Mouse (Mus musculus) lung, adult 2 months (tissue): ENCODE measurements around the gene Xcr1. TPM values are rescaled to one million over a fixed set of nuclear protein-coding genes. Genes with fewer than 3 reads are reported as not detected.

ENCODE experiments used
- DNase-seq: peaks from one replicate; pipeline ENCODE4 v3.0.0; 2022
- H3K4me1 ChIP-seq: fragments of 200-500 bp; 2 replicates; pipeline ENCODE4 v1.6.1; 2011; ENCODE audit warnings: low read length; ENCODE audit not compliant: control insufficient read depth, insufficient read depth
- H3K4me3 ChIP-seq: fragments of 200-500 bp; replicated peaks from 2 replicates; pipeline ENCODE3; 2011; ENCODE audit warnings: low read depth, mild to moderate bottlenecking, control low read depth, low read length; ENCODE audit errors: extremely low read depth
- CTCF ChIP-seq: fragments of 200-500 bp; IDR thresholded peaks from 2 replicates; pipeline ENCODE4 v1.5.1; 2011; ENCODE audit warnings: mild to moderate bottlenecking, low read length, control low read depth; ENCODE audit not compliant: insufficient read depth
- POLR2A ChIP-seq: fragments of 200-500 bp; IDR thresholded peaks from 2 replicates; pipeline ENCODE4 v1.6.1; 2011; ENCODE audit warnings: low read depth, mild to moderate bottlenecking, control low read depth, low read length, borderline replicate concordance; ENCODE audit errors: extremely low read depth
- WGBS: fragments of 180-500 bp; shearing (Covaris S2); methylation state at CpG from one replicate; pipeline ENCODE4 v1.1.7; 2018; 5-methylcytosine and 5-hydroxymethylcytosine counted together
- polyA plus RNA-seq: library from polyadenylated mRNA; depleted of rRNA; stranded (reverse); fragments of >200 nt; gene quantifications from 2 replicates; pipeline ENCODE4 v1.2.3, GENCODE M21; 2012; rRNA removed

Xcr1 gene
- polyA plus RNA-seq, 1 experiment: 1.2 TPM

- DNase-seq: no peak
- H3K4me1 ChIP-seq: no peaks in the 10 kb centered on the region
- 63% methylated on average over 1 of the region's 1 CpGs for WGBS
- TF ChIP-seq CTCF (no peak), POLR2A (no peak)
- no peak overlapping the region for H3K4me3 ChIP-seq
These were observed 45.8 kb downstream of the Xcr1 start for GRCm38 (mm10) chr9:123815996-123816395.

- DNase-seq: no peak
- 74% methylated on average over 3 of the region's 3 CpGs for WGBS
- no peak for TF ChIP-seq CTCF
- TF ChIP-seq POLR2A: no peak
- Histone ChIP-seq H3K4me1 (no peaks in the 10 kb centered on the region), H3K4me3 (no peak overlapping the region)
These were observed 46.4 kb downstream of the Xcr1 start for GRCm38 (mm10) chr9:123815444-123815843.

GRCm38 (mm10) chr9:123814821-123815220, 47.0 kb downstream of the Xcr1 start:
- Histone ChIP-seq H3K4me3 (no peak overlapping the region), H3K4me1 (no peaks in the 10 kb centered on the region)
- TF ChIP-seq POLR2A: no peak
- no peak for TF ChIP-seq CTCF
- WGBS: 75% methylated on average over 4 of the region's 4 CpGs
- no peak for DNase-seq

GRCm38 (mm10) chr9:123814326-123814725, 47.5 kb downstream of the Xcr1 start:
- WGBS: 64% methylated on average over 2 of the region's 2 CpGs
- no peak for DNase-seq
- H3K4me3 ChIP-seq: no peak overlapping the region
- TF ChIP-seq POLR2A (no peak), CTCF (no peak)
- H3K4me1 ChIP-seq: no peaks in the 10 kb centered on the region

GRCm38 (mm10) chr9:123811831-123812230, 50.0 kb downstream of the Xcr1 start:
- H3K4me3 ChIP-seq: no peak overlapping the region
- 79% methylated on average over 3 of the region's 3 CpGs for WGBS

GRCm38 (mm10) chr9:123808583-123808982, 53.2 kb downstream of the Xcr1 start:
- no peak for DNase-seq
- WGBS: 39% methylated on average over 7 of the region's 7 CpGs
- Histone ChIP-seq H3K4me1 (no peaks in the 10 kb centered on the region; the same call in 1 of the 2 replicates), H3K4me3 (no peak overlapping the region)
- TF ChIP-seq POLR2A (no peak), CTCF (no peak)

More at GRCm38 (mm10) chr9:123811831-123812230, 50.0 kb downstream of the Xcr1 start:
- H3K4me1 ChIP-seq: no peaks in the 10 kb centered on the region; the same call in 1 of the 2 replicates
- no peak for DNase-seq
- TF ChIP-seq POLR2A: no peak
- no peak for TF ChIP-seq CTCF

- no peak for TF ChIP-seq POLR2A
- no peak for TF ChIP-seq CTCF
These were observed 55.6 kb downstream of the Xcr1 start, which contains the start of gene Cxcr6 for GRCm38 (mm10) chr9:123806267-123806666. Gene Cxcr6, plus strand, starts transcription at chr9:123806475.

GRCm38 (mm10) chr9:123805241-123805640, 56.6 kb downstream of the Xcr1 start:
- Histone ChIP-seq H3K4me1 (no peaks in the 10 kb centered on the region; the same call in 1 of the 2 replicates), H3K4me3 (no peak overlapping the region)
- DNase-seq: no peak
- TF ChIP-seq CTCF (no peak), POLR2A (no peak)
- WGBS: 80% methylated on average over 2 of the region's 2 CpGs

More at GRCm38 (mm10) chr9:123806267-123806666, 55.6 kb downstream of the Xcr1 start, which contains the start of gene Cxcr6:
- no peaks in the 10 kb centered on the region; the same call in 1 of the 2 replicates for H3K4me1 ChIP-seq
- WGBS: 85% methylated on average over 5 of the region's 5 CpGs
- no peak within 1 kb of the TSS for H3K4me3 ChIP-seq
- DNase-seq: no peak

GRCm38 (mm10) chr9:123802896-123803295, 58.9 kb downstream of the Xcr1 start:
- DNase-seq: no peak
- H3K4me3 ChIP-seq: no peak overlapping the region
- no peaks in the 10 kb centered on the region for H3K4me1 ChIP-seq
- TF ChIP-seq CTCF (no peak), POLR2A (no peak)

- H3K4me1 ChIP-seq: no peaks in the 10 kb centered on the region
- no peak for TF ChIP-seq CTCF
- TF ChIP-seq POLR2A: no peak
- DNase-seq: no peak
- WGBS: 92% methylated on average over 2 of the region's 2 CpGs
- H3K4me3 ChIP-seq: no peak overlapping the region
These were observed 59.4 kb downstream of the Xcr1 start for GRCm38 (mm10) chr9:123802421-123802820.

Other genes starting within 250 kb of the Xcr1 start
- gene Slc6a20b, start 229.5 kb downstream of the Xcr1 start, polyA plus RNA-seq: 0.07 and 0.08 TPM in 2 replicates
- 0.67 and 0.84 TPM in 2 replicates for gene Ccr9, start 183.6 kb downstream of the Xcr1 start, polyA plus RNA-seq
- 1.4 and 3.1 TPM in 2 replicates for gene Slc6a20a, start 183.1 kb downstream of the Xcr1 start, polyA plus RNA-seq
- gene Lztfl1, start 144.3 kb downstream of the Xcr1 start, polyA plus RNA-seq: 2.6 and 4.5 TPM in 2 replicates
- gene Cxcr6, start 55.6 kb downstream of the Xcr1 start, polyA plus RNA-seq: 1.3 and 1.6 TPM in 2 replicates
- 8.8 and 14.4 TPM in 2 replicates for gene Fyco1, start 10.1 kb downstream of the Xcr1 start, polyA plus RNA-seq
- 3.1 and 4.9 TPM in 2 replicates for gene Ccr1, start 106.7 kb upstream of the Xcr1 start, polyA plus RNA-seq
- not detected in 2 replicates for gene Ccr1l1, start 116.4 kb upstream of the Xcr1 start, polyA plus RNA-seq
- gene Ccr3, start 159.9 kb upstream of the Xcr1 start, polyA plus RNA-seq: 0.11 and 0.53 TPM in 2 replicates
- 4.0 and 9.3 TPM in 2 replicates for gene Ccr2, start 239.9 kb upstream of the Xcr1 start, polyA plus RNA-seq